Mouse (Mus musculus): ENCODE results near the gene Cox15. TPM values are rescaled to one million over a fixed set of nuclear protein-coding genes. Genes with fewer than 3 reads are reported as not detected.

The Cox15 gene
- polyA plus RNA-seq, 1 experiment: 19.1 TPM

- Histone ChIP-seq H3K4me1 (ENCODE audit: control insufficient read depth, insufficient read depth, low read length) (peaks cover 5% of the 10 kb centered on the region), H3K4me3 (replicated peaks; ENCODE audit: insufficient read depth, low read depth, low read length) (no peak overlapping the region), H3K27me3 (ENCODE audit: control insufficient read depth, insufficient read depth, low read length) (no peaks in the 10 kb centered on the region), H3K27ac (ENCODE audit: insufficient read depth, low read length) (no peak overlapping the region)
- no peak for TF ChIP-seq CTCF (IDR thresholded peaks at IDR 0.05; ENCODE audit: borderline replicate concordance, insufficient read depth, low read depth, low read length)
- no peak for DNase-seq
- WGBS: 43% methylated on average over 6 of the region's 6 CpGs
Measured at GRCm38 (mm10) chr19:43699763-43700155, 53.0 kb downstream of the Cox15 start.

GRCm38 (mm10) chr19:43699021-43699762 is 53.6 kb downstream of the Cox15 start:
- no peak for DNase-seq
- Histone ChIP-seq H3K27me3 (ENCODE audit: control insufficient read depth, insufficient read depth, low read length) (no peaks in the 10 kb centered on the region), H3K4me3 (replicated peaks; ENCODE audit: insufficient read depth, low read depth, low read length) (no peak overlapping the region), H3K4me1 (ENCODE audit: control insufficient read depth, insufficient read depth, low read length) (peaks cover 11% of the 10 kb centered on the region), H3K27ac (ENCODE audit: insufficient read depth, low read length) (no peak overlapping the region)
- TF ChIP-seq POLR2A (IDR thresholded peaks at IDR 0.05; ENCODE audit: borderline replicate concordance, insufficient read depth, low read length) (no peak), CTCF (IDR thresholded peaks at IDR 0.05; ENCODE audit: borderline replicate concordance, insufficient read depth, low read depth, low read length) (no peak)
- 50% methylated on average over 11 of the region's 11 CpGs for WGBS

- H3K4me3 ChIP-seq (replicated peaks; ENCODE audit: insufficient read depth, low read depth, low read length): no peak overlapping the region
- TF ChIP-seq CTCF (IDR thresholded peaks at IDR 0.05; ENCODE audit: borderline replicate concordance, insufficient read depth, low read depth, low read length) (no peak), POLR2A (IDR thresholded peaks at IDR 0.05; ENCODE audit: borderline replicate concordance, insufficient read depth, low read length) (no peak)
- 12% methylated on average over 5 of the region's 5 CpGs for WGBS
- DNase-seq: peak; percentile 29 to 46
- H3K27ac ChIP-seq (ENCODE audit: insufficient read depth, low read length): 0 out of 2 replicates have a peak overlapping the region, but pooled peaks have one; percentile 26
- H3K27me3 ChIP-seq (ENCODE audit: control insufficient read depth, insufficient read depth, low read length): no peaks in the 10 kb centered on the region
- peaks cover 13% of the 10 kb centered on the region for H3K4me1 ChIP-seq (ENCODE audit: control insufficient read depth, insufficient read depth, low read length)
Measured at GRCm38 (mm10) chr19:43697666-43698370, 55.0 kb downstream of the Cox15 start.

- Histone ChIP-seq H3K27me3 (ENCODE audit: control insufficient read depth, insufficient read depth, low read length) (no peaks in the 10 kb centered on the region), H3K27ac (ENCODE audit: insufficient read depth, low read length) (no peak overlapping the region), H3K4me3 (replicated peaks; ENCODE audit: insufficient read depth, low read depth, low read length) (no peak overlapping the region), H3K4me1 (ENCODE audit: control insufficient read depth, insufficient read depth, low read length) (peaks cover 15% of the 10 kb centered on the region)
- DNase-seq: no peak
- TF ChIP-seq POLR2A (IDR thresholded peaks at IDR 0.05; ENCODE audit: borderline replicate concordance, insufficient read depth, low read length): no peak
- no peak for TF ChIP-seq CTCF (IDR thresholded peaks at IDR 0.05; ENCODE audit: borderline replicate concordance, insufficient read depth, low read depth, low read length)
- WGBS: 65% methylated on average over 10 of the region's 10 CpGs
Measured at GRCm38 (mm10) chr19:43695514-43695964, 57.3 kb downstream of the Cox15 start.

GRCm38 (mm10) chr19:43692815-43693214 is 60.0 kb downstream of the Cox15 start:
- 52% methylated on average over 14 of the region's 14 CpGs for WGBS
- H3K4me3 ChIP-seq (replicated peaks; ENCODE audit: insufficient read depth, low read depth, low read length): no peak overlapping the region
- peaks cover 11% of the 10 kb centered on the region for H3K4me1 ChIP-seq (ENCODE audit: control insufficient read depth, insufficient read depth, low read length)
- H3K27ac ChIP-seq (ENCODE audit: insufficient read depth, low read length): no peak overlapping the region
- TF ChIP-seq POLR2A (IDR thresholded peaks at IDR 0.05; ENCODE audit: borderline replicate concordance, insufficient read depth, low read length): no peak
- no peak for TF ChIP-seq CTCF (IDR thresholded peaks at IDR 0.05; ENCODE audit: borderline replicate concordance, insufficient read depth, low read depth, low read length)
- no peak for DNase-seq
- no peaks in the 10 kb centered on the region for H3K27me3 ChIP-seq (ENCODE audit: control insufficient read depth, insufficient read depth, low read length)

- Histone ChIP-seq H3K4me3 (replicated peaks; ENCODE audit: insufficient read depth, low read depth, low read length) (peak within 1 kb of the TSS; percentile 98), H3K4me1 (ENCODE audit: control insufficient read depth, insufficient read depth, low read length) (peaks cover 8% of the 10 kb centered on the region), H3K27me3 (ENCODE audit: control insufficient read depth, insufficient read depth, low read length) (no peaks in the 10 kb centered on the region), H3K27ac (ENCODE audit: insufficient read depth, low read length) (peak within 1 kb of the TSS; percentile 49)
- DNase-seq: peak; percentile 97 to 98
- WGBS: under 1% methylated on average over 60 of the region's 60 CpGs
- TF ChIP-seq CTCF (IDR thresholded peaks at IDR 0.05; ENCODE audit: borderline replicate concordance, insufficient read depth, low read depth, low read length) (peak; percentile 50), POLR2A (IDR thresholded peaks at IDR 0.05; ENCODE audit: borderline replicate concordance, insufficient read depth, low read length) (peak; percentile 87; the same call in 1 of the 2 replicates)
Measured at GRCm38 (mm10) chr19:43689419-43690246, 63.2 kb downstream of the Cox15 start, which contains the start of gene Entpd7. Gene Entpd7, plus strand, starts transcription at chr19:43689672.

Other genes starting within 250 kb of the Cox15 start
- 501 and 528 TPM in 2 replicates for gene Got1, start 228.4 kb downstream of the Cox15 start, polyA plus RNA-seq (2012; rRNA removed)
- not detected in 2 replicates for gene Nkx2-3, start 140.7 kb downstream of the Cox15 start, polyA plus RNA-seq (2012; rRNA removed)
- 109 and 110 TPM in 2 replicates for gene Slc25a28, start 78.1 kb downstream of the Cox15 start, polyA plus RNA-seq (2012; rRNA removed)
- 10.8 and 11.7 TPM in 2 replicates for gene Entpd7, start 63.3 kb downstream of the Cox15 start, polyA plus RNA-seq (2012; rRNA removed)
- gene Cutc, start within 50 bp of the Cox15 start, polyA plus RNA-seq (2012; rRNA removed): 9.1 and 9.3 TPM in 2 replicates
- 0.05 and 0.19 TPM in 2 replicates for gene Abcc2, start 29.2 kb upstream of the Cox15 start, polyA plus RNA-seq (2012; rRNA removed)
- gene Dnmbp, start 187.2 kb upstream of the Cox15 start, polyA plus RNA-seq (2012; rRNA removed): 13.3 and 14.4 TPM in 2 replicates
- 0.16 and 0.36 TPM in 2 replicates for gene Cpn1, start 233.6 kb upstream of the Cox15 start, polyA plus RNA-seq (2012; rRNA removed)